Mouse (Mus musculus) erythroblast, embryonic 14.5 days (primary cell): Measurements from ENCODE around the gene Tubb4a.

Source experiments
- GATA1 ChIP-seq: IDR thresholded peaks from 2 replicates; pipeline ENCODE4 v1.6.1; 2012; ENCODE audit warnings: low read length, inconsistent platforms, mixed read lengths
- TAL1 ChIP-seq: IDR thresholded peaks from 3 replicates; pipeline ENCODE4 v1.6.1; 2012; ENCODE audit warnings: low read length, inconsistent platforms, mixed read lengths

DNA sequence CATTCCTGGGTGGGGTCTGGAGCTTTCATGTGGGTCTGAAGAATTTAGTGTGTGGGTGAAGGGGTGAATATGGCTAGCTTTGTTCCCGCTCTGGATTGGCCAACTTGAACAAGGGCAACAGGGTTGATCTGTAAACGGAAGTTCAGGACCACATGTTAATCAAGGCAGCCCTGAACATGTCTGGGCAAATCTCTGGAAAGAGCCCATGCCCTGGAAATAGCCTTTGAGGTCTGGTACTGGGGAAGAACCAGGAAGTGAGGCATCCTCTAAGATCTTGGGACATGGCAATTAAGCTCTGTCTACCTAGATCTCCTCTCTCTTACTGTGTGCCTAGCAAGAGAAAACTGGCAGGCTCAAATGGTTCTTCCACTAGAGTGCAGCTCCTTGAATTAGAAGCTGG lies 34.3 kb upstream of the Tubb4a start:
- TF ChIP-seq TAL1 = no peak
- no peak for TF ChIP-seq GATA1
